Mouse (Mus musculus) thymus, adult 2 months (tissue): ENCODE data around the gene Scarb1.

Experiments used
- CTCF ChIP-seq: fragments of 200-500 bp; IDR thresholded peaks from 2 replicates; pipeline ENCODE4 v1.5.1; 2012; ENCODE audit warnings: mild to moderate bottlenecking, control low read depth, low read length, moderate library complexity, borderline replicate concordance; ENCODE audit not compliant: control insufficient read depth, poor library complexity, insufficient read depth; ENCODE audit errors: extremely low read depth
- POLR2A ChIP-seq: fragments of 200-500 bp; IDR thresholded peaks from 2 replicates; pipeline ENCODE4 v1.6.1; 2012; ENCODE audit warnings: mild to moderate bottlenecking, low read length, control low read depth, moderate library complexity; ENCODE audit not compliant: control insufficient read depth, poor library complexity, insufficient read depth; ENCODE audit errors: extremely low read depth

DNA sequence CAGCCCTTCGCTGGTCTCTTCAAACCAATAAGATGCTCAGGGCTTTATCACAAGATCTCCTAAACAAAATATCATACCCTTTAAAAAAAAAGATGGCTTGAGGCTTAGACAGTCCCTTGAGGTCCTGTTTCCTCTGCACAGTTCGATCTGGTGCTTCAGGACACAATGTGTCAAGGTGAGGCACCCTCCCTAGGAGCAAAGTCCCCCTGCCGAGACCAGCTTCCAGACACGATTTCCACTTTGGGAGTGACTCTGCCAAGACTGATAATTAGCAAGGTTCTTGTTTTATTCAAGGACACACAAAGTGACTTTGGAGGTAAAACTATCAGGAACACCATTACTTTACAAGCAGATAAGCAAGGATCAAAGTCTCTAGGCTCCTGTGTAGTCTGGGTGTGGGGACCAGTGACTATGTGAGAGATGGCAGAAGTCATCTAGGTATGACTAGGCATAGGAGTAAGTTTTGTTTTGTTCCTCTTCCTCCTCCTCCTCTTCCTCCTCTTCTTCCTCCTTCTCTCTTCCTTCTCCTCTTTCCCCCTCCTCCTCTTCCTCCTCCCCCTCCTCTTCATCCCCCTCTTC is 24.0 kb upstream of the Scarb1 start:
- TF ChIP-seq CTCF (no peak), POLR2A (no peak)
